In the genomic region with DNA sequence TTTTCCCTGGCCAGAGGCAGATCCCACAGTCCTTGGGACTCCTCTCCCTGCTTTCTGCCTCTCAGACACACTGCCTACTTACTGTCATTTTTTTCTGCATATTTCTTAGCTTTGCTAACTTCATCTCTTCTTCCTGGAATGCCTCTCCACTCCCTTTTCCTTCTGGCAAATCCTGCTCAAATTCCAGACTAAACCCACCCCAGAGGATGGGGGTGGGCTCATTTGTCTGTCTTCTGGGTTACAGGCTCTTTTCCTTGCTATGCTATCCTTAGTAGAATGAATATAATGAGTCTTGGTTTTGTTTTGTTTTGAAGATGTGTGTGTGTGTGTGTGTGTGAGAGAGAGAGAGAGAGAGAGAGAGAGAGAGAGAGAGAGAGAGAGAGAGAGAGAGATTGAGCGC, we compare ENCODE assay signal across 19 mouse cellular contexts.
"Had no signal": no experiment of that assay in that cellular context is flagged by ENCODE, and none has a peak within 500 bp of the region (broad histone marks: within the 10 kb centered on the region; RNA-seq: fewer than 3 reads in every experiment).

No protein-coding gene starts in this region.

- DNase-seq: kidney, adult 9 months; kidney, postnatal 10 days; kidney, postnatal 36 days; liver; lung, postnatal 10 days; lung, postnatal 36 days; thymus, adult 18-20 months; thymus, postnatal 4 days had no signal

- H3K36me3 ChIP-seq: limb, embryonic 10.5 days; limb, embryonic 13.5 days; liver, embryonic 12.5 days; liver, embryonic 15.5 days; lung, embryonic 15.5 days; midbrain, embryonic 10.5 days; midbrain, embryonic 13.5 days; neural tube, embryonic 13.5 days had no signal

- ATAC-seq: liver, embryonic 12.5 days; midbrain, embryonic 13.5 days; midbrain, embryonic 16.5 days had no signal

- H3K4me3 ChIP-seq: limb, embryonic 10.5 days; limb, embryonic 13.5 days; liver, embryonic 12.5 days; liver, embryonic 15.5 days; lung, embryonic 15.5 days; megakaryocyte, embryonic 14.5 days; midbrain, embryonic 10.5 days; midbrain, embryonic 13.5 days; myocyte; neural tube, embryonic 13.5 days had no signal

- H3K27me3 ChIP-seq: limb, embryonic 13.5 days; liver, embryonic 12.5 days; liver, embryonic 15.5 days; lung, embryonic 15.5 days; megakaryocyte, embryonic 14.5 days; midbrain, embryonic 13.5 days; neural tube, embryonic 13.5 days had no signal

- H3K27ac ChIP-seq: limb, embryonic 10.5 days; limb, embryonic 13.5 days; liver, embryonic 12.5 days; liver, embryonic 15.5 days; lung, embryonic 15.5 days; midbrain, embryonic 10.5 days; midbrain, embryonic 13.5 days; neural tube, embryonic 13.5 days had no signal

- H3K4me1 ChIP-seq: limb, embryonic 10.5 days; liver, embryonic 12.5 days; liver, embryonic 15.5 days; lung, embryonic 15.5 days; midbrain, embryonic 10.5 days; midbrain, embryonic 13.5 days; neural tube, embryonic 13.5 days had no signal

- H3K9me3 ChIP-seq: limb, embryonic 10.5 days; limb, embryonic 13.5 days; liver, embryonic 12.5 days; liver, embryonic 15.5 days; lung, embryonic 15.5 days; megakaryocyte, embryonic 14.5 days; midbrain, embryonic 10.5 days; midbrain, embryonic 13.5 days; neural tube, embryonic 13.5 days had no signal

- H3K9ac ChIP-seq: limb, embryonic 13.5 days; liver, embryonic 12.5 days; liver, embryonic 15.5 days; lung, embryonic 15.5 days; midbrain, embryonic 13.5 days; neural tube, embryonic 13.5 days had no signal

- H3K4me2 ChIP-seq: limb, embryonic 13.5 days; liver, embryonic 12.5 days; liver, embryonic 15.5 days; lung, embryonic 15.5 days; midbrain, embryonic 13.5 days; neural tube, embryonic 13.5 days had no signal
